Mouse (Mus musculus) forebrain, embryonic 15.5 days (tissue): ENCODE data around the gene Pip5k1b. TPM values are rescaled to one million over a fixed set of nuclear protein-coding genes. Genes with fewer than 3 reads are reported as not detected.

ENCODE experiments used
- ATAC-seq: fragments of 200-750 bp; cut with Nextera tagmentation; replicated peaks from 2 replicates; pipeline ENCODE4 v1.8.0; 2017; ENCODE audit warnings: mild to moderate bottlenecking, moderate TSS enrichment, moderate library complexity
- H3K27ac ChIP-seq: fragments of 300-500 bp; sonication (generic); replicated peaks from 2 replicates; pipeline ENCODE4 v1.5.1; 2015; ENCODE audit warnings: mild to moderate bottlenecking, inconsistent platforms
- H3K27me3 ChIP-seq: fragments of 300-500 bp; sonication (generic); 2 replicates; pipeline ENCODE4 v1.6.1; 2015; ENCODE audit warnings: inconsistent platforms
- H3K36me3 ChIP-seq: fragments of 300-500 bp; sonication (generic); 2 replicates; pipeline ENCODE4 v1.6.1; 2015; ENCODE audit warnings: mild to moderate bottlenecking, inconsistent platforms
- H3K4me1 ChIP-seq: fragments of 300-500 bp; sonication (generic); 2 replicates; pipeline ENCODE4 v1.6.1; 2015; ENCODE audit warnings: inconsistent platforms
- H3K4me2 ChIP-seq: fragments of 300-500 bp; sonication (generic); replicated peaks from 2 replicates; pipeline ENCODE4 v1.6.1; 2015; ENCODE audit warnings: mild to moderate bottlenecking, inconsistent platforms
- H3K4me3 ChIP-seq: fragments of 300-500 bp; sonication (generic); 2 replicates; pipeline ENCODE4 v1.5.1; 2015; ENCODE audit warnings: mild to moderate bottlenecking, inconsistent platforms
- H3K9ac ChIP-seq: fragments of 300-500 bp; sonication (generic); replicated peaks from 2 replicates; pipeline ENCODE4 v1.6.1; 2015; ENCODE audit warnings: mild to moderate bottlenecking, inconsistent platforms
- H3K9me3 ChIP-seq: fragments of 300-500 bp; sonication (generic); 2 replicates; pipeline ENCODE4 v1.6.1; 2016; ENCODE audit warnings: inconsistent platforms
- WGBS: fragments of 180-500 bp; shearing (Covaris S2); methylation state at CpG from one replicate; pipeline ENCODE4 v1.1.7; 2015; ENCODE audit warnings: mixed read lengths; 5-methylcytosine and 5-hydroxymethylcytosine counted together
- polyA plus RNA-seq: library from polyadenylated mRNA; unstranded; fragments of >200 nt; fragmentation: Nextera tagmentation; extraction: Ambion mirVana; gene quantifications from 2 replicates; pipeline ENCODE4 v1.2.1, GENCODE M21; 2015

Pip5k1b gene
- polyA plus RNA-seq, 1 experiment from 2014 or later, result 1.7 TPM

DNA sequence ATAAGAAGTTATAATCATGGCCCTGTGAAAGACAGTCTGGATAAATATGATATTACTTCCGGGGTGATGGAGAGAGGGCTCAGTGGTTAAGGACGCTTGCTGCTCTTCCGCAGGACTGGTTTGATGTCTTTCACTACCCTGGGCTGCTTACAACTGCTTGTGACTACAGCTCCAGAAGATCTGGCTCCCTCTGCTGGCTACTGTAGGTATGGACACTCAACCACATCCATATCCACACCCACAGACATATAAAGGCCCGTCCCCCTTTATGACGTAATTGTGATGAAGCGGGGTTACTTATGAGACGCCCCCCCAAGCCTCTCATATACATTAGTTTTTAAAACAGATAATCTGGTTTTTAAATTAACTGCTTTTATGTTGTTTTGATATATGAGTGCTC is 290.7 kb downstream of the Pip5k1b start:
- Histone ChIP-seq H3K9me3 (no peaks in the 10 kb centered on the region), H3K4me2 (no peak overlapping the region), H3K9ac (no peak overlapping the region), H3K4me1 (peaks cover 21% of the 10 kb centered on the region), H3K36me3 (0 out of 2 replicates have a peak, but pooled peaks cover 12% of the 10 kb centered on the region), H3K27ac (no peak overlapping the region), H3K27me3 (no peaks in the 10 kb centered on the region), H3K4me3 (no peak overlapping the region)
- ATAC-seq, result peak; percentile 53; the same call in 1 of the 2 replicates
- 46% methylated on average over 7 of the region's 7 CpGs for WGBS

DNA sequence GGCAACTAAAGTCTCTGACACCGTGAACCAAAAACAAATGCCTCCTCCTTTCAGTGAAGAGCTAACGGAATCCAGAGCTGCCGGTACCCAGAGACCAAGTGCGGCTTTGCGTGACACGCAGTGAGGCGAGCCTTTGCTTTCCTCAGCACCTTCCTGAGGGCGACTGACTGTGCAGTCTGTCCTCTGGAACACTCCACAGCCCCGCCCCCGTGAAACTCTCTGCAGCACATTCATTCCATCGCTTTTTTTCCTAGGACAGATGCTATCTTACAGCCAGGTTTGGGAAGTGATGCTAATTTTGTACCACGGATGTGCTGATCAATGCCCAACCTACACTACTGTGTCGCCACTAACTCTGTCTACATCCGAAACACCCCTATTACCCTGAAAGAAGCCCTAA is 292.9 kb downstream of the Pip5k1b start:
- Histone ChIP-seq H3K9me3 (no peaks in the 10 kb centered on the region), H3K27ac (no peak overlapping the region), H3K9ac (no peak overlapping the region), H3K4me2 (no peak overlapping the region), H3K4me3 (no peak overlapping the region), H3K27me3 (no peaks in the 10 kb centered on the region), H3K36me3 (0 out of 2 replicates have a peak, but pooled peaks cover 12% of the 10 kb centered on the region), H3K4me1 (peaks cover 7% of the 10 kb centered on the region)
- no peak for ATAC-seq
- 97% methylated on average over 14 of the region's 14 CpGs for WGBS

DNA sequence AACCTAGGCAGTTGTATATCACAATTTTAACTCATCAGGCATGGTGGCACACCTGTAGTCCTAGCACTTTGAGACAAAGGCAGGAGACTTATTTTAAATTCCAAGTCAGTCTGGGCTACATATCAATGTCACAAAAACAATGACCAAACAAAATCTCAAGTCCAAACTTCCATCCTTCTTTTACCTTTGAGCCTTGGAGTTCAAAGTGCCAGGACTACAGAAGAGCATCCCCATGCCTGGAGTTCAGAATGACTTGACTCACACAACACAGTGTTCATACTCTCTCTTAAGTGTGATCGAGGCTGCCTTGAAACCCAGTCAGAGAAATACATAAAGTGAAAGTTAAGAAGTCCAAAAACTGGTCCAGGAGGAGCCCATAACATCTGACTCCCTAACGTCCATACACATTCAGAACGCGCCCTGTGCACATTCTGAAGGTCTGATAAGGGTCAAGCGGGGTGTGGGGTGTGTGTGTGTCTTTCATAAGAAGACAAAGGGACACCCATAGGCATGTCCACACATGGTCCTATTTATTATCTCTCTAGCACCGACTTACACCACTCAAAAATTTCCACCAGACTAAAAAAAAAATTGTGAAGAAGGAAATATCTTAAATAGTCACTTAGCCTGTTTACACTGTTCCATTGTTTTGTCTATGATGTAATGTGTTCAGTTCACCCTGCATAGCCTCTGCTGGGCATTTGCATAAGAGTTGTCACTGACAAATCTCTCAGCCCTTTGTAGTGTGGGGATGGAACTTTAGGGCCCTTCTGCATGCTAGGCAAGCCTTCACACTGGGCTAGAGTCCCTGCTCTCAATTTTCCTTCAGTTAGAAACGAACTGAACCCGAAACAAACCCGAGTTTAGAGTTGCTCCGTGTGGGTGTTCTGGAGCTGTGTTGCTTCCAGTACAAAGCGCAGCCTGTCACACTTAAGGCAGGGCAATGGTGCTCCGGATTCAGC is 296.0 kb downstream of the Pip5k1b start:
- Histone ChIP-seq H3K27ac (peak overlapping the region; percentile 37; the same call in 1 of the 2 replicates), H3K4me1 (no peaks in the 10 kb centered on the region; the same call in 1 of the 2 replicates), H3K4me3 (no peak overlapping the region), H3K4me2 (no peak overlapping the region), H3K27me3 (no peaks in the 10 kb centered on the region), H3K36me3 (0 out of 2 replicates have a peak, but pooled peaks cover 3% of the 10 kb centered on the region), H3K9me3 (no peaks in the 10 kb centered on the region), H3K9ac (no peak overlapping the region)
- WGBS, result 64% methylated on average over 12 of the region's 12 CpGs
- ATAC-seq, result peak; percentile 55; the same call in 1 of the 2 replicates

DNA sequence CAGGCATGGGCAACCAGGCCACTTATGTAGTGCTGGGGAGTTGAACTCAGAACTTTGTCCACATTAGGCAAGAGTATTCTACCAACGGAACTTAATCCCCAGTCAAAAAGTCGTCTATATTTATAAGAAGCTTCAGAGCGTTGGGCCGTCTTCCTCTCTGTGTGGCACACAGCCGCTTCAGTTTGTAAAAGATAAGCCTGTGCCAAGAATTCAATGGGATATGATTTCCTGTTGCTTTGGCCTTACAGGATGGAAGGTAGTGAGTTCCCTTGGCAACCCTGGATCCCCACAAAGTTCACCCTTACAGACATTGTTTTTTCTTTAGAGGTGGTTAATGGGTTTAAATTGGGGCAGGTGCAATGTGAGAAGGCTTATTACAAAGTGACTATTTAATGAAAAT is 297.3 kb downstream of the Pip5k1b start:
- Histone ChIP-seq H3K4me2 (no peak overlapping the region), H3K27ac (no peak overlapping the region), H3K36me3 (no peaks in the 10 kb centered on the region), H3K4me1 (peaks cover 3% of the 10 kb centered on the region; the same call in 1 of the 2 replicates), H3K9me3 (no peaks in the 10 kb centered on the region), H3K4me3 (no peak overlapping the region), H3K27me3 (no peaks in the 10 kb centered on the region), H3K9ac (no peak overlapping the region)
- ATAC-seq, result no peak
- WGBS, result 73% methylated on average over 5 of the region's 5 CpGs

DNA sequence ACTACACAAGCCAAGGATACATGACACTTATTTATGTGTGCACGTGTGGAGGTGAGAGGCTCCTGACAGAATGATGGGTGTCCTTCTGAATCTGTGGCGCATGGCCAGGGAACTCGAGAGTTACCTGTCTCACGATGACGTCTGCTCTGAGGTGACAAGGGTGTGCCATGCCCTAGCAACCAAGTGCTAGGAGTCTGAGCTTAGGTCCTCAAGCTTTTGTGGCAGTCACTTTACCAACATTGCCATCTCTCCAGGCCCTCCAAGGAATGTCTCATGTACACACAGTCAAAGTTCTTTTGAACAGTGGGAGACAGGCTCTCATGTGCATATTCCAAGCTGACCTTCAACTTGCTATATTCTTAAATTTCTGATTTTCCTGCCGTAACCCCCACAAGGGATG is 297.7 kb downstream of the Pip5k1b start:
- Histone ChIP-seq H3K4me1 (peaks cover 3% of the 10 kb centered on the region; the same call in 1 of the 2 replicates), H3K36me3 (no peaks in the 10 kb centered on the region), H3K4me2 (no peak overlapping the region), H3K9ac (no peak overlapping the region), H3K4me3 (no peak overlapping the region), H3K27me3 (no peaks in the 10 kb centered on the region; the same call in 1 of the 2 replicates), H3K27ac (no peak overlapping the region), H3K9me3 (no peaks in the 10 kb centered on the region)
- ATAC-seq, result no peak
- WGBS, result 97% methylated on average over 6 of the region's 6 CpGs

DNA sequence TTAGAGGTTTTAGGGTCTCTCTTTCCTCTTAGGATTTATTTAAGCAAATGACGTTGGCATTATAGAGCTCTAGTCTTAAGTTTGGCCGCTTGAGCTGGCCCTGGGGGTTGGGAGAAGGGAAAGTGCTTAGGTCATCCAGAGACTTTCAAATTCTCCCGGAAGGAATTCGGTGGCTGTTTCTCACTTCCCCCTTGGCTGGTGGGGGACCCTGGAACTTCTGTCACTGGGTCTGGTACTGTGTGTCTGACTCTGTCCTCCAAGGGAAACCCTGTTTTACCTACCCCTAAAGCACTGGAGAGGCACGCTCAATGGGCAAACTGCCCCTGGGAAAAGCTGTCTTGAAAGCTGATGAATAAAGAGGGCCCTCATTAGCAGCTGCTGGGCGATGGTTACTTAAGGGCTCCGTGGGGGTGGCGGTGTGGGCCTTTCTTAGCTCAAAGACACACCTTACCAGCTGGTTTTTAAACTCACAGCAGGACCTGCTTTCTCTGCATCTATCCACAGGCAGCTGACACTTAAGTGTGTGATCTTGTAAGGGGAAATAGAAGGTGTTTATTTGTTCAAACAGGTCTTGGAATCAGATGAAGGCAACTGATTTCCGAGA is 301.9 kb downstream of the Pip5k1b start:
- WGBS, result 17% methylated on average over 9 of the region's 9 CpGs
- H3K36me3 ChIP-seq, result no peaks in the 10 kb centered on the region

DNA sequence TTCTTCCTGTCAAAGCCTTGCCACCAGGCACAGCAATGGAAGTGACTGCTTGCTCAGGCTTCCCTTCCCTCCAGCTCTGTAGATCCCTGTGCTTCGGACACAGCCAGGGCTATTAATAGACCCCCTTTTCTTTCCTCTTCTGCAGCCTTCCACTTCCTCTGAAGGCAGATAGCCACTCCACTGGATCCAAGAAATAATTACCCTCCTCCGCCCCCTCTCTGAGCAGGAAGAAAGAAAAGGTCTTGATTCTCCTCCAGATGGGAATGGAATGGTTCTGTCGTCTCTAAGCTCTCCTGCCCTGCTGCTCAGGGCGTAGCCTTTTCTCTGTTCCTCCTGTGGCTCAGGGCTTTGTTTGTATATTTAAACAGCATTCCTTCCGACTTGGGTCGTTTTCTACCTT is 303.8 kb downstream of the Pip5k1b start:
- peaks cover 7% of the 10 kb centered on the region for H3K4me1 ChIP-seq
- H3K4me2 ChIP-seq, result no peak overlapping the region
- WGBS, result 12% methylated on average over 6 of the region's 6 CpGs
- H3K4me3 ChIP-seq, result no peak overlapping the region
- H3K9me3 ChIP-seq, result no peaks in the 10 kb centered on the region
- no peaks in the 10 kb centered on the region for H3K36me3 ChIP-seq
- H3K27ac ChIP-seq, result no peak overlapping the region
- H3K27me3 ChIP-seq, result no peaks in the 10 kb centered on the region; the same call in 1 of the 2 replicates
- H3K9ac ChIP-seq, result no peak overlapping the region
- ATAC-seq, result no peak

More for the DNA sequence above, 301.9 kb downstream of the Pip5k1b start:
- Histone ChIP-seq H3K9me3 (no peaks in the 10 kb centered on the region), H3K27ac (no peak overlapping the region), H3K9ac (no peak overlapping the region), H3K4me1 (peaks cover 7% of the 10 kb centered on the region), H3K4me3 (no peak overlapping the region), H3K27me3 (no peaks in the 10 kb centered on the region; the same call in 1 of the 2 replicates), H3K4me2 (no peak overlapping the region)
- ATAC-seq, result no peak

Other genes with a start within 250 kb of the Pip5k1b start
- 57.7 and 59.6 TPM in 2 replicates for gene Fam122a, start 78.5 kb downstream of the Pip5k1b start, polyA plus RNA-seq
- 0.87 and 1.4 TPM in 2 replicates for gene Tmem252, start 118.1 kb upstream of the Pip5k1b start, polyA plus RNA-seq